Mouse (Mus musculus) lung, postnatal 0 days (tissue): ENCODE measurements around the gene Col17a1. TPM values are rescaled to one million over a fixed set of nuclear protein-coding genes. Genes with fewer than 3 reads are reported as not detected.

Experiments
- ATAC-seq: fragments of 200-750 bp; cut with Nextera tagmentation; 2 replicates; pipeline ENCODE4 v1.8.0; 2017; ENCODE audit warnings: moderate library complexity
- DNase-seq: peaks from one replicate; pipeline ENCODE4 v3.0.0-alpha.2; 2016; ENCODE audit warnings: low spot score
- H3K27ac ChIP-seq: fragments of 300-500 bp; sonication (generic); 2 replicates; pipeline ENCODE4 v1.5.1; 2014; ENCODE audit warnings: antibody characterized with exemption, mild to moderate bottlenecking, low read length, mixed read lengths
- H3K27me3 ChIP-seq: fragments of 300-500 bp; sonication (generic); replicated peaks from 2 replicates; pipeline ENCODE4 v1.6.1; 2014; ENCODE audit warnings: low read length, mixed read lengths; ENCODE audit not compliant: insufficient read depth
- H3K36me3 ChIP-seq: fragments of 300-500 bp; sonication (generic); 2 replicates; pipeline ENCODE4 v1.6.1; 2014; ENCODE audit warnings: low read length, mixed read lengths; ENCODE audit not compliant: insufficient read depth
- H3K4me1 ChIP-seq: fragments of 300-500 bp; sonication (generic); 2 replicates; pipeline ENCODE4 v1.6.1; 2014; ENCODE audit warnings: antibody characterized with exemption, low read depth, low read length, mixed read lengths; ENCODE audit not compliant: insufficient read depth
- H3K4me2 ChIP-seq: fragments of 300-500 bp; sonication (generic); replicated peaks from 2 replicates; pipeline ENCODE4 v1.6.1; 2014; ENCODE audit warnings: low read depth, mild to moderate bottlenecking, low read length, moderate library complexity, mixed read lengths
- H3K4me3 ChIP-seq: fragments of 300-500 bp; sonication (generic); 2 replicates; pipeline ENCODE4 v1.5.1; 2014; ENCODE audit warnings: low read depth, low read length
- H3K9ac ChIP-seq: fragments of 300-500 bp; sonication (generic); replicated peaks from 2 replicates; pipeline ENCODE4 v1.6.1; 2014; ENCODE audit warnings: low read depth, mild to moderate bottlenecking
- H3K9me3 ChIP-seq: fragments of 300-500 bp; sonication (generic); 2 replicates; pipeline ENCODE4 v1.6.1; 2016; ENCODE audit warnings: low read length, mixed read lengths
- CTCF ChIP-seq: IDR thresholded peaks from 2 replicates; pipeline ENCODE4 v1.5.1; 2016; ENCODE audit warnings: antibody characterized with exemption, mild to moderate bottlenecking
- EP300 ChIP-seq: IDR thresholded peaks from 2 replicates; pipeline ENCODE4 v1.6.1; 2016; ENCODE audit warnings: antibody characterized with exemption, mild to moderate bottlenecking, control low read depth
- WGBS: fragments of 180-500 bp; shearing (Covaris S2); extraction: QIAGEN DNeasy Blood & Tissue Kit; methylation state at CpG from one replicate; pipeline ENCODE4 v1.1.7; 2014; 5-methylcytosine and 5-hydroxymethylcytosine counted together
- polyA plus RNA-seq: library from polyadenylated mRNA; unstranded; fragments of >200 nt; fragmentation: Nextera tagmentation; extraction: Ambion mirVana; gene quantifications from 2 replicates; pipeline ENCODE4 v1.2.1, GENCODE M21; 2015

The Col17a1 gene
- 2.5 and 3.5 TPM in 2 replicates for polyA plus RNA-seq

DNA sequence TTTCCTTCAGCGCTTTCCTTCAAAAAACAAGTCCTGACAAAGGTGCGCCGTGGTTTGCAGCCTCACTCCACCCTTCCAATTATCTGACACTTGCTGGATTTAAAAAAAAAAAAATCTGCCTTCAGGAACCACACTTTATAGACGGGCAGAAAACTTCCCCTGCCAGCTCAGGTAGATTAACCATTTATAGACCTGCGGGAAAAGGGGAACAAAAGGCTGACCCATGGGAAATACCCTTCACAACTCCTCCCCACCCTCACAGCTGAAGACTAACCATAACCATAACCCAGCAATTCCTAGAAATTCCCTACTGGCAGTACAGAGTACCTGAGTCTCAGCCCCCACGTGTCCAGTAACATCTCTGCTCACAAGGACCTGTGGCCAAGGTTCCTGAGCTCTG is at the start of gene Col17a1:
TSS of gene Col17a1 (minus strand) at position 101 of the 400 bp plus-strand sequence.
- Histone ChIP-seq H3K9me3 (no peaks in the 10 kb centered on the region), H3K4me2 (no peak within 1 kb of the TSS), H3K9ac (no peak within 1 kb of the TSS), H3K27ac (no peak within 1 kb of the TSS), H3K27me3 (no peaks in the 10 kb centered on the region), H3K36me3 (no peaks in the 10 kb centered on the region), H3K4me1 (no peaks in the 10 kb centered on the region), H3K4me3 (no peak within 1 kb of the TSS)
- 61% methylated on average over 6 of the region's 6 CpGs for WGBS
- DNase-seq: no peak
- TF ChIP-seq EP300: no peak
- TF ChIP-seq CTCF: no peak
- no peak for ATAC-seq

DNA sequence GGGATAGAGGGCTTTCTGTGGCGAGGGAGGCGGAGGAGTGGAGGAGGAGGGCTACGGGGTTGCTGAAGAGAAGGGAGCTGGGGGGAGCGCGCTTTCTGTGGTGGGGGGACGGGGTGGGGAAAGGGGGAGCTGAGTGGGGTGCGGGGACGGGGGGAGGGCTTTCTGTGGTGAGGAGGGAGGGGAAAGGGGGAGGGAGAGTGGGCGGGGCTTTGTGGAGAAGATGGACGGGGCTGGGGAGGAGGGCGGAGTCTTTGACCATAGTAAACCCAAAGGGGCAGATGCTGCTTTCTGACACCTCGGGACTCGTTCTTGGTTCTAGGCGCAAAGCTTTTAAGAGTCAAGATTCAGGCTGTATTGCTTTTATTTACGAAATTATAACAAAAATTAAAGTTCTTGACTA is 40.0 kb upstream of the Col17a1 start:
- DNase-seq: peak; percentile 88
- H3K4me3 ChIP-seq: peak overlapping the region; percentile 75
- ATAC-seq: no peak
- no peaks in the 10 kb centered on the region for H3K9me3 ChIP-seq
- WGBS: 1% methylated on average over 12 of the region's 15 CpGs
- peaks cover 10% of the 10 kb centered on the region; the same call in 1 of the 2 replicates for H3K36me3 ChIP-seq
- peak overlapping the region; percentile 51 for H3K9ac ChIP-seq
- peak overlapping the region; percentile 50 for H3K4me2 ChIP-seq
- peaks cover 5% of the 10 kb centered on the region for H3K4me1 ChIP-seq
- H3K27me3 ChIP-seq: no peaks in the 10 kb centered on the region
- TF ChIP-seq CTCF: no peak
- no peak for TF ChIP-seq EP300
- H3K27ac ChIP-seq: peak overlapping the region; percentile 98

DNA sequence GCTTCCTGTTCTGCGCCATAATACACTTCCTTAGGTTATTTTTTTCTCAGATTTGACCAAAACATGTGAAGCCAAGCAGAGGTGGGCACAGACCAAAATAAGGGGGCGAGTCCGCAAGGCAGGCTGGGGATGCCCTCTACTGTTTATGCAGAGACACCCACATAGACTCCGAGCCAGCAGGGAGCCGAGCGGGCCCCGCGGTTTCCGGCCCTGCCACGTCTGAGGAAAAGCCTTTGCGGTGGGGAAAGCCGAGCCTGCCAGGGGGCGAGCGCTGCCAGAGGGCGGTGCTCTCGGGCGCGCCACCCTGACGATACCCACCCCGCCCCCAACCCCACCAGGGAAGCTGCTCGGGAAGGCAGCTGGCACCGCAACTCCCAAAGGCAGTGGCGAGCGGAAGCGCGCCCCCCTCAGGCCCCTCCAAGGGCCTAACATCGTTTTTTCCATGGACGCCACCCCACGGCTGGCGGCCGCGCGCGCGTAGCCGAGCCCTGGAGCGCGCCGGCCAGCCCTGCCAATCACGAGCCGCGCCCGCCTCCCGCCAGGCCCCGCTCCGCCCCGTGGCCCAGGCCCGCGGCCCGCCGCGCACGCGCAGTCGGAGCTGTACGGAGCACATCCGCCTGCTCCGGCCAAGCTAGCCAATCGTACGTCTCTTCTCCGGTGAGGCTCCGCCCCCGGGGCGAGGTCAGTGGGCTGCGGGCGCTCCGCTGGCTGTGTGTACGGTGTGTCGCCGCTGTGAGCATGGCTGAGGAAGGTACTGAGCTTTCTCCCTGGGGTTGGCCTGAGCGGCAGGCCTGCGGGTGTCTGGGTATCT is 39.4 kb upstream of the Col17a1 start, which contains the start of gene Sfr1:
TSS of gene Sfr1 (plus strand) at position 612 of the 811 bp plus-strand sequence.
- peak within 1 kb of the TSS; percentile 74 for H3K9ac ChIP-seq
- peaks cover 5% of the 10 kb centered on the region for H3K4me1 ChIP-seq
- no peaks in the 10 kb centered on the region for H3K9me3 ChIP-seq
- WGBS: 1% methylated on average over 58 of the region's 72 CpGs
- H3K4me2 ChIP-seq: peak within 1 kb of the TSS; percentile 72
- no peaks in the 10 kb centered on the region for H3K27me3 ChIP-seq
- H3K4me3 ChIP-seq: peak within 1 kb of the TSS; percentile 75
- H3K27ac ChIP-seq: peak within 1 kb of the TSS; percentile 98
- ATAC-seq: peak; percentile 95
- peaks cover 10% of the 10 kb centered on the region; the same call in 1 of the 2 replicates for H3K36me3 ChIP-seq
- peak; percentile 66 for TF ChIP-seq CTCF
- TF ChIP-seq EP300: 0 out of 2 replicates have a peak, but pooled peaks have one; percentile 54
- DNase-seq: peak; percentile 98

DNA sequence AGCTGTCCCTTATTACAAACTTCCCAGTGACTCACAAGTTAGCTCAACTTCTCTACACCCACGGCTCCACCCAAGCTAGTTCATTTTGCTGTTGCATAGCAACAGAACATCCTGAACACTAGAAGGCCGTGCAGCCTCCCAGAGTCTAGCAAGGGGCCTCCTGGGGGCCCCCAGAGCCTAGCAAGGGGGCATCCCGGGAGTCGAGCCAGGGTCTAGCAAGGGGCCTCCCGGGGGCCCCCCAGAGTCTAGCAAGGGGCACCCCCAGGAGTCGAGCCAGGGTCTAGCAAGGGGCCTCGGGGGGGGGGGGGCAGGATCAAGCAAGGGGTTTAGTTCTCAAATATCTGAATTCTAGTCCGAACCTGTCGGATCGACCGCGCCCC is 38.8 kb upstream of the Col17a1 start:
- under 1% methylated on average over 11 of the region's 12 CpGs for WGBS
- Histone ChIP-seq H3K4me1 (peaks cover 5% of the 10 kb centered on the region), H3K4me3 (peak overlapping the region; percentile 75), H3K4me2 (peak overlapping the region; percentile 72), H3K27ac (peak overlapping the region; percentile 98), H3K36me3 (peaks cover 10% of the 10 kb centered on the region; the same call in 1 of the 2 replicates), H3K9me3 (no peaks in the 10 kb centered on the region), H3K27me3 (no peaks in the 10 kb centered on the region), H3K9ac (peak overlapping the region; percentile 74)
- DNase-seq (peak; percentile 96), ATAC-seq (peak; percentile 67)
- TF ChIP-seq CTCF (no peak), EP300 (no peak; the same call in 1 of the 2 replicates)

DNA sequence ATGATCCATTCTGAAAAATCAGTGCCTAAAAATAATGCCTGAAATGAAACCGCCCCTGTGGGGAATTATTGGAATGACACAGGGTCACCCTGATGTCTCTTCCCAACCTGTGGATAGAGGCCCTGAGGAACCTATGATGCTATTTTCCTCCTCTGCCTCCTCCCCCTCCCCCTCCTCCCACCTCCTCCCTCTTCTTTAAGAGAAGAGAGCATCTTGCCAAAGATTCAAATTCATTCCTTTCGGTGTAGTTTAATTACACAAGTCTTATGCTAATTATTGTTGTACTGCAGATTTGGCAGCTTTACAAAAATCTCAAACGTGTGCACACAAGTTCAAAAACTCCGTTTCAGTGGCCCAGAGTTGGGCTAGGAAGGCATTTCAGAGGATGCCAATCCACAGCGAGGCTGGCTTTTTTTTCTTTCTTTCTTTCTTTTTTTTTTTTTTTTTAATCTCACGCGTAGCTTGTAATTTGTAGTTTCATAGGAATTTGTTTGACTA is 33.8 kb upstream of the Col17a1 start:
- Histone ChIP-seq H3K4me1 (peaks cover 5% of the 10 kb centered on the region), H3K27me3 (no peaks in the 10 kb centered on the region), H3K27ac (no peak overlapping the region), H3K4me3 (no peak overlapping the region), H3K4me2 (no peak overlapping the region), H3K9me3 (no peaks in the 10 kb centered on the region), H3K9ac (no peak overlapping the region), H3K36me3 (no peaks in the 10 kb centered on the region)
- ATAC-seq (no peak), DNase-seq (no peak)
- 52% methylated on average over 7 of the region's 7 CpGs for WGBS
- TF ChIP-seq CTCF: no peak
- no peak for TF ChIP-seq EP300

DNA sequence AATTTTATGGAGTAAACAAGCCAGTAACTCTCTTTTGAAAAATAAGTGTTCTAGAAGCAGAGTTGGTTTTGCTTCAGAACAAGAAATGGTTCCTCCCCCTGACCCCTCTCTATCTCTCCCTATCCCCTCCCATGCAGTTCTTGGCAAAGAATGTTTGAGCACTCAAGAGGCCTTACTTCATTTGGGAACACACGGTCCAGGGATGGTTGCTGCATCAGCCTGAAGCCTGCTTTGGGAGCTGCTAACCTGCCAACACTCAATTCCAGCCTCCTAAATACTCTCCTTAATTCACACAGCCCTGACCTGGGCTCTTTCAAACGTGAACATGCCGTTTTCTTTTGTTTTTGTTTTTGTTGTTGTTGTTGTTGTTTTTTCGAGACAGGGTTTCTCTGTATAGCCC is 33.0 kb upstream of the Col17a1 start:
- H3K27me3 ChIP-seq: no peaks in the 10 kb centered on the region
- H3K9ac ChIP-seq: no peak overlapping the region
- no peak for ATAC-seq
- H3K27ac ChIP-seq: no peak overlapping the region
- no peak overlapping the region for H3K4me2 ChIP-seq
- no peak for DNase-seq
- no peaks in the 10 kb centered on the region for H3K9me3 ChIP-seq
- no peak overlapping the region for H3K4me3 ChIP-seq
- 69% methylated on average over 4 of the region's 4 CpGs for WGBS
- H3K4me1 ChIP-seq: no peaks in the 10 kb centered on the region; the same call in 1 of the 2 replicates
- no peak for TF ChIP-seq EP300
- no peak for TF ChIP-seq CTCF
- no peaks in the 10 kb centered on the region for H3K36me3 ChIP-seq
